Mouse (Mus musculus) monocyte, adult 2 months (primary cell): Measurements from ENCODE around the gene Slc7a8.
"Not testable (repeated sequence)": the region's sequence is repeated elsewhere in the genome, so short reads cannot be mapped to it uniquely, and the experiment has no call there.

Experiments used
- DNase-seq, 2 experiments: peaks; one replicate each; pipeline ENCODE4 v3.0.0; 2022; ENCODE audit warnings: low spot score in 2 of 2, low read depth in 1 of 2

Slc7a8 gene

GRCm38 (mm10) chr14:54780836-54781609 is 723 bp downstream of the Slc7a8 start:
- peak in 1 of 2 experiments; percentile 10 for DNase-seq

- no peak for DNase-seq
Measured at GRCm38 (mm10) chr14:54780084-54780483, 1.7 kb downstream of the Slc7a8 start.

GRCm38 (mm10) chr14:54777893-54778292 is 3.9 kb downstream of the Slc7a8 start:
- no peak for DNase-seq

GRCm38 (mm10) chr14:54776768-54777167 is 5.0 kb downstream of the Slc7a8 start:
- no peak for DNase-seq

- DNase-seq: no peak
Measured at GRCm38 (mm10) chr14:54775534-54776041, 6.2 kb downstream of the Slc7a8 start.

- DNase-seq: no peak
Measured at GRCm38 (mm10) chr14:54772333-54772856, 9.4 kb downstream of the Slc7a8 start.

GRCm38 (mm10) chr14:54770373-54770772 is 11.4 kb downstream of the Slc7a8 start:
- DNase-seq: no peak

- DNase-seq: no peak
Measured at GRCm38 (mm10) chr14:54769068-54769425, 12.7 kb downstream of the Slc7a8 start.

GRCm38 (mm10) chr14:54768314-54769067 is 13.3 kb downstream of the Slc7a8 start:
- peak in 1 of 2 experiments; percentile 39 for DNase-seq

- DNase-seq: not testable (repeated sequence)
Measured at GRCm38 (mm10) chr14:54766937-54767336, 14.8 kb downstream of the Slc7a8 start.

GRCm38 (mm10) chr14:54756382-54756781 is 25.4 kb downstream of the Slc7a8 start:
- peak in 1 of 2 experiments; percentile 40 for DNase-seq

GRCm38 (mm10) chr14:54754602-54755018 is 27.1 kb downstream of the Slc7a8 start:
- DNase-seq: peak; percentile 39 to 60

GRCm38 (mm10) chr14:54753986-54754601 is 27.7 kb downstream of the Slc7a8 start:
- no peak for DNase-seq

- no peak for DNase-seq
Measured at GRCm38 (mm10) chr14:54752938-54753337, 28.8 kb downstream of the Slc7a8 start.

GRCm38 (mm10) chr14:54751768-54752167 is 30.0 kb downstream of the Slc7a8 start:
- DNase-seq: no peak

GRCm38 (mm10) chr14:54749238-54749637 is 32.5 kb downstream of the Slc7a8 start:
- no peak for DNase-seq

- DNase-seq: no peak
Measured at GRCm38 (mm10) chr14:54747942-54748917, 33.5 kb downstream of the Slc7a8 start.

GRCm38 (mm10) chr14:54746038-54746437 is 35.7 kb downstream of the Slc7a8 start:
- DNase-seq: no peak

- DNase-seq: no peak
Measured at GRCm38 (mm10) chr14:54744473-54744872, 37.3 kb downstream of the Slc7a8 start.

- no peak for DNase-seq
Measured at GRCm38 (mm10) chr14:54742375-54742774, 39.4 kb downstream of the Slc7a8 start.
